Mouse (Mus musculus) olfactory bulb, adult 2 months (tissue): ENCODE results near the gene Wscd2.

Experiments used
- CTCF ChIP-seq: fragments of 200-500 bp; IDR thresholded peaks from 2 replicates; pipeline ENCODE4 v1.5.1; 2012; ENCODE audit warnings: low read depth, mild to moderate bottlenecking, low read length, moderate library complexity; ENCODE audit not compliant: insufficient read depth
- POLR2A ChIP-seq: fragments of 200-500 bp; IDR thresholded peaks from 2 replicates; pipeline ENCODE4 v1.6.1; 2012; ENCODE audit warnings: mild to moderate bottlenecking, low read depth, low read length, moderate library complexity; ENCODE audit not compliant: insufficient read depth

DNA sequence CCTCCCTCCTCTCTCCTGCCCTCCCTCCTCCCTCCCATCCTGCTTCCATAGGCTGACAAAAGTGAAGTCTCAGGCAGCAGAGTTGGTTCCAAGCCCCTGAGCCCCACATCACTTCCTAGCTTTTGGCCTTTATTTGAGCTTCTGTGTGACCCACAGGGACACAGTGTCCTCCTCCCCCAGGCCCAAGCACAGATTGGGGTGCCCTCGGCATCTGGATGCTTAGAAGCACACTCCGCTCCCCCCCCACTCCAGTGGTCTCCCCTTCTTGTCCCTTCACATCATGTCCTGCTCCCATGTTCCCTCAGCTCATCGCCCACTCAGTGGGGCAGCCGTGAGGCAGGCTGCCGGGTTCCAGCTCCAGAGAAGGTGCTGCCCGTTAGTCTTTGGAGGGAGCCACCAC, 121.0 kb downstream of the Wscd2 start:
- TF ChIP-seq CTCF (no peak), POLR2A (no peak)
